Mouse (Mus musculus): ENCODE results near the gene Prss36. TPM values are rescaled to one million over a fixed set of nuclear protein-coding genes. Genes with fewer than 3 reads are reported as not detected.

The Prss36 gene
- polyA plus RNA-seq (2012; ENCODE audit: insufficient read depth, insufficient read length, missing spikeins), result 20.2 and 23.7 TPM in 2 replicates

GRCm38 (mm10) chr7:127946470-127947023 is at the start of gene Prss36:
Prss36 (minus strand) TSS chr7:127946725.
- Histone ChIP-seq H3K4me3 (ENCODE audit: insufficient read depth, low read depth, low read length) (no peak within 1 kb of the TSS), H3K27ac (replicated peaks; ENCODE audit: low read depth, low read length) (no peak within 1 kb of the TSS), H3K4me1 (ENCODE audit: control insufficient read depth, insufficient read depth, insufficient read length, low read length) (peaks cover 4% of the 10 kb centered on the region)

GRCm38 (mm10) chr7:127993341-127993977 is 46.9 kb upstream of the Prss36 start, which contains the start of gene Pycard:
Pycard (minus strand) TSS chr7:127993867.
- Histone ChIP-seq H3K4me1 (ENCODE audit: control insufficient read depth, insufficient read depth, insufficient read length, low read length) (peaks cover 3% of the 10 kb centered on the region; the same call in 1 of the 2 replicates), H3K27ac (replicated peaks; ENCODE audit: low read depth, low read length) (no peak within 1 kb of the TSS), H3K4me3 (ENCODE audit: insufficient read depth, low read depth, low read length) (peak within 1 kb of the TSS; percentile 52)

GRCm38 (mm10) chr7:127992488-127993340 is 46.2 kb upstream of the Prss36 start:
- H3K27ac ChIP-seq (replicated peaks; ENCODE audit: low read depth, low read length), result no peak overlapping the region
- peak overlapping the region; percentile 52 for H3K4me3 ChIP-seq (ENCODE audit: insufficient read depth, low read depth, low read length)
- H3K4me1 ChIP-seq (ENCODE audit: control insufficient read depth, insufficient read depth, insufficient read length, low read length), result peaks cover 3% of the 10 kb centered on the region; the same call in 1 of the 2 replicates

GRCm38 (mm10) chr7:127991643-127992487 is 45.3 kb upstream of the Prss36 start:
- Histone ChIP-seq H3K27ac (replicated peaks; ENCODE audit: low read depth, low read length) (no peak overlapping the region), H3K4me3 (ENCODE audit: insufficient read depth, low read depth, low read length) (no peak overlapping the region)

GRCm38 (mm10) chr7:127988904-127989303 is 42.4 kb upstream of the Prss36 start:
- Histone ChIP-seq H3K4me3 (ENCODE audit: insufficient read depth, low read depth, low read length) (no peak overlapping the region), H3K4me1 (ENCODE audit: control insufficient read depth, insufficient read depth, insufficient read length, low read length) (peaks cover 3% of the 10 kb centered on the region; the same call in 1 of the 2 replicates), H3K27ac (replicated peaks; ENCODE audit: low read depth, low read length) (no peak overlapping the region)

More at GRCm38 (mm10) chr7:127991643-127992487, 45.3 kb upstream of the Prss36 start:
- peaks cover 3% of the 10 kb centered on the region; the same call in 1 of the 2 replicates for H3K4me1 ChIP-seq (ENCODE audit: control insufficient read depth, insufficient read depth, insufficient read length, low read length)

- no peaks in the 10 kb centered on the region for H3K4me1 ChIP-seq (ENCODE audit: control insufficient read depth, insufficient read depth, insufficient read length, low read length)
- no peak overlapping the region for H3K4me3 ChIP-seq (ENCODE audit: insufficient read depth, low read depth, low read length)
- H3K27ac ChIP-seq (replicated peaks; ENCODE audit: low read depth, low read length), result no peak overlapping the region
Measured at GRCm38 (mm10) chr7:127980606-127981005, 34.1 kb upstream of the Prss36 start.

- Histone ChIP-seq H3K4me1 (ENCODE audit: control insufficient read depth, insufficient read depth, insufficient read length, low read length) (no peaks in the 10 kb centered on the region), H3K4me3 (ENCODE audit: insufficient read depth, low read depth, low read length) (no peak overlapping the region), H3K27ac (replicated peaks; ENCODE audit: low read depth, low read length) (no peak overlapping the region)
Measured at GRCm38 (mm10) chr7:127978856-127979255, 32.3 kb upstream of the Prss36 start.

GRCm38 (mm10) chr7:127974413-127974930 is 27.9 kb upstream of the Prss36 start:
- no peak overlapping the region for H3K4me3 ChIP-seq (ENCODE audit: insufficient read depth, low read depth, low read length)
- H3K4me1 ChIP-seq (ENCODE audit: control insufficient read depth, insufficient read depth, insufficient read length, low read length), result no peaks in the 10 kb centered on the region; the same call in 1 of the 2 replicates
- H3K27ac ChIP-seq (replicated peaks; ENCODE audit: low read depth, low read length), result no peak overlapping the region

GRCm38 (mm10) chr7:127967922-127968828 is 21.6 kb upstream of the Prss36 start:
- peak overlapping the region; percentile 99 for H3K4me3 ChIP-seq (ENCODE audit: insufficient read depth, low read depth, low read length)
- peak overlapping the region; percentile 96 for H3K27ac ChIP-seq (replicated peaks; ENCODE audit: low read depth, low read length)

GRCm38 (mm10) chr7:127967004-127967921 is 20.7 kb upstream of the Prss36 start, which contains the start of gene Fus:
Fus (plus strand) TSS chr7:127967457.
- peak within 1 kb of the TSS; percentile 99 for H3K4me3 ChIP-seq (ENCODE audit: insufficient read depth, low read depth, low read length)
- H3K4me1 ChIP-seq (ENCODE audit: control insufficient read depth, insufficient read depth, insufficient read length, low read length), result peaks cover 4% of the 10 kb centered on the region; the same call in 1 of the 2 replicates
- H3K27ac ChIP-seq (replicated peaks; ENCODE audit: low read depth, low read length), result peak within 1 kb of the TSS; percentile 99

More at GRCm38 (mm10) chr7:127967922-127968828, 21.6 kb upstream of the Prss36 start:
- peaks cover 4% of the 10 kb centered on the region; the same call in 1 of the 2 replicates for H3K4me1 ChIP-seq (ENCODE audit: control insufficient read depth, insufficient read depth, insufficient read length, low read length)

GRCm38 (mm10) chr7:127966371-127966918 is 19.9 kb upstream of the Prss36 start:
- H3K4me3 ChIP-seq (ENCODE audit: insufficient read depth, low read depth, low read length), result peak overlapping the region; percentile 99
- peak overlapping the region; percentile 93 for H3K27ac ChIP-seq (replicated peaks; ENCODE audit: low read depth, low read length)
- H3K4me1 ChIP-seq (ENCODE audit: control insufficient read depth, insufficient read depth, insufficient read length, low read length), result peaks cover 4% of the 10 kb centered on the region; the same call in 1 of the 2 replicates

GRCm38 (mm10) chr7:127959364-127959763 is 12.8 kb upstream of the Prss36 start:
- H3K27ac ChIP-seq (replicated peaks; ENCODE audit: low read depth, low read length), result no peak overlapping the region
- H3K4me3 ChIP-seq (ENCODE audit: insufficient read depth, low read depth, low read length), result no peak overlapping the region
- H3K4me1 ChIP-seq (ENCODE audit: control insufficient read depth, insufficient read depth, insufficient read length, low read length), result no peaks in the 10 kb centered on the region

Data from brown adipose tissue, adult 24 weeks (tissue).